Mouse (Mus musculus): ENCODE measurements around the gene Ror1. TPM values are rescaled to one million over a fixed set of nuclear protein-coding genes. Genes with fewer than 3 reads are reported as not detected.

The Ror1 gene
- polyA plus RNA-seq, 1 experiment from 2014 or later = 24.3 TPM

- Histone ChIP-seq H3K4me3 (no peak overlapping the region), H3K9ac (no peak overlapping the region), H3K27ac (no peak overlapping the region), H3K4me1 (peaks cover 37% of the 10 kb centered on the region), H3K36me3 (no peaks in the 10 kb centered on the region), H3K27me3 (no peaks in the 10 kb centered on the region), H3K9me3 (no peaks in the 10 kb centered on the region), H3K4me2 (replicated peaks) (no peak overlapping the region)
- WGBS = 85% methylated on average over 2 of the region's 2 CpGs
- ATAC-seq (ENCODE audit: insufficient number of reproducible peaks, insufficient read depth, low FRiP score, low TSS enrichment) = no peak
These were observed 29.9 kb upstream of the Ror1 start for GRCm38 (mm10) chr4:100065686-100066085.

- H3K27me3 ChIP-seq = no peaks in the 10 kb centered on the region
- H3K9ac ChIP-seq = no peak overlapping the region
- no peak overlapping the region for H3K27ac ChIP-seq
- no peaks in the 10 kb centered on the region for H3K9me3 ChIP-seq
- H3K4me2 ChIP-seq (replicated peaks) = no peak overlapping the region
- no peak overlapping the region for H3K4me3 ChIP-seq
- WGBS = 51% methylated on average over 6 of the region's 6 CpGs
- no peak for ATAC-seq (ENCODE audit: insufficient number of reproducible peaks, insufficient read depth, low FRiP score, low TSS enrichment)
- no peaks in the 10 kb centered on the region for H3K36me3 ChIP-seq
- H3K4me1 ChIP-seq = peaks cover 23% of the 10 kb centered on the region; the same call in 1 of the 2 replicates
These were observed 25.5 kb upstream of the Ror1 start for GRCm38 (mm10) chr4:100070101-100070500.

- WGBS = under 1% methylated on average over 21 of the region's 21 CpGs
- peak overlapping the region; percentile 62 for H3K4me2 ChIP-seq (replicated peaks)
- peaks cover 21% of the 10 kb centered on the region for H3K4me1 ChIP-seq
- no peaks in the 10 kb centered on the region for H3K27me3 ChIP-seq
- H3K4me3 ChIP-seq = peak overlapping the region; percentile 78
- peak overlapping the region; percentile 87 for H3K9ac ChIP-seq
- ATAC-seq (ENCODE audit: insufficient number of reproducible peaks, insufficient read depth, low FRiP score, low TSS enrichment) = peak; percentile 13; the same call in 1 of the 2 replicates
- H3K27ac ChIP-seq = peak overlapping the region; percentile 94
- no peaks in the 10 kb centered on the region for H3K9me3 ChIP-seq
- no peaks in the 10 kb centered on the region for H3K36me3 ChIP-seq
These were observed 1.1 kb downstream of the Ror1 start for GRCm38 (mm10) chr4:100096596-100097181.

- 10% methylated on average over 10 of the region's 10 CpGs for WGBS
- Histone ChIP-seq H3K27me3 (no peaks in the 10 kb centered on the region), H3K9me3 (no peaks in the 10 kb centered on the region), H3K4me1 (peaks cover 28% of the 10 kb centered on the region), H3K36me3 (no peaks in the 10 kb centered on the region), H3K27ac (peak overlapping the region; percentile 94; the same call in 1 of the 2 replicates), H3K4me2 (replicated peaks) (peak overlapping the region; percentile 62), H3K9ac (peak overlapping the region; percentile 87), H3K4me3 (peak overlapping the region; percentile 78)
- ATAC-seq (ENCODE audit: insufficient number of reproducible peaks, insufficient read depth, low FRiP score, low TSS enrichment) = no peak
These were observed 1.9 kb downstream of the Ror1 start for GRCm38 (mm10) chr4:100097364-100097979.

- no peak for ATAC-seq (ENCODE audit: insufficient number of reproducible peaks, insufficient read depth, low FRiP score, low TSS enrichment)
- Histone ChIP-seq H3K9me3 (no peaks in the 10 kb centered on the region), H3K27me3 (no peaks in the 10 kb centered on the region), H3K4me1 (peaks cover 60% of the 10 kb centered on the region), H3K4me3 (no peak overlapping the region), H3K27ac (peak overlapping the region; percentile 76), H3K4me2 (replicated peaks) (no peak overlapping the region; the same call in 1 of the 2 replicates), H3K36me3 (no peaks in the 10 kb centered on the region), H3K9ac (no peak overlapping the region)
- 50% methylated on average over 7 of the region's 7 CpGs for WGBS
These were observed 5.7 kb downstream of the Ror1 start for GRCm38 (mm10) chr4:100101066-100101820.

GRCm38 (mm10) chr4:100101844-100102243, 6.3 kb downstream of the Ror1 start:
- H3K36me3 ChIP-seq = no peaks in the 10 kb centered on the region
- H3K4me2 ChIP-seq (replicated peaks) = no peak overlapping the region
- H3K9me3 ChIP-seq = no peaks in the 10 kb centered on the region
- H3K9ac ChIP-seq = no peak overlapping the region
- ATAC-seq (ENCODE audit: insufficient number of reproducible peaks, insufficient read depth, low FRiP score, low TSS enrichment) = no peak
- 51% methylated on average over 5 of the region's 5 CpGs for WGBS
- no peaks in the 10 kb centered on the region for H3K27me3 ChIP-seq
- H3K4me3 ChIP-seq = no peak overlapping the region
- 0 out of 2 replicates have a peak overlapping the region, but pooled peaks have one; percentile 26 for H3K27ac ChIP-seq
- peaks cover 66% of the 10 kb centered on the region for H3K4me1 ChIP-seq

GRCm38 (mm10) chr4:100104241-100104640, 8.7 kb downstream of the Ror1 start:
- Histone ChIP-seq H3K27me3 (no peaks in the 10 kb centered on the region), H3K4me2 (replicated peaks) (no peak overlapping the region), H3K36me3 (no peaks in the 10 kb centered on the region), H3K27ac (no peak overlapping the region), H3K4me3 (no peak overlapping the region), H3K9me3 (no peaks in the 10 kb centered on the region), H3K9ac (no peak overlapping the region), H3K4me1 (peaks cover 59% of the 10 kb centered on the region)
- 79% methylated on average over 1 of the region's 1 CpGs for WGBS
- no peak for ATAC-seq (ENCODE audit: insufficient number of reproducible peaks, insufficient read depth, low FRiP score, low TSS enrichment)

GRCm38 (mm10) chr4:100107593-100107992, 12.0 kb downstream of the Ror1 start:
- Histone ChIP-seq H3K9me3 (no peaks in the 10 kb centered on the region), H3K9ac (no peak overlapping the region), H3K36me3 (no peaks in the 10 kb centered on the region), H3K27ac (no peak overlapping the region), H3K27me3 (no peaks in the 10 kb centered on the region), H3K4me3 (no peak overlapping the region), H3K4me1 (peaks cover 41% of the 10 kb centered on the region), H3K4me2 (replicated peaks) (no peak overlapping the region)
- 84% methylated on average over 9 of the region's 9 CpGs for WGBS
- ATAC-seq (ENCODE audit: insufficient number of reproducible peaks, insufficient read depth, low FRiP score, low TSS enrichment) = no peak

- ATAC-seq (ENCODE audit: insufficient number of reproducible peaks, insufficient read depth, low FRiP score, low TSS enrichment) = no peak
- Histone ChIP-seq H3K4me1 (peaks cover 34% of the 10 kb centered on the region), H3K27ac (no peak overlapping the region), H3K4me2 (replicated peaks) (no peak overlapping the region), H3K9me3 (no peaks in the 10 kb centered on the region), H3K9ac (no peak overlapping the region), H3K36me3 (no peaks in the 10 kb centered on the region), H3K4me3 (no peak overlapping the region), H3K27me3 (no peaks in the 10 kb centered on the region)
- WGBS = 94% methylated on average over 4 of the region's 4 CpGs
These were observed 13.0 kb downstream of the Ror1 start for GRCm38 (mm10) chr4:100108551-100108950.

- no peak overlapping the region for H3K4me3 ChIP-seq
- H3K27me3 ChIP-seq = no peaks in the 10 kb centered on the region
- no peaks in the 10 kb centered on the region for H3K9me3 ChIP-seq
- no peaks in the 10 kb centered on the region for H3K36me3 ChIP-seq
- H3K4me2 ChIP-seq (replicated peaks) = no peak overlapping the region
- H3K4me1 ChIP-seq = peaks cover 13% of the 10 kb centered on the region; the same call in 1 of the 2 replicates
- H3K9ac ChIP-seq = no peak overlapping the region
- no peak overlapping the region for H3K27ac ChIP-seq
- ATAC-seq (ENCODE audit: insufficient number of reproducible peaks, insufficient read depth, low FRiP score, low TSS enrichment) = no peak
These were observed 18.6 kb downstream of the Ror1 start for GRCm38 (mm10) chr4:100114148-100114547.

- no peak overlapping the region for H3K9ac ChIP-seq
These were observed 20.8 kb downstream of the Ror1 start for GRCm38 (mm10) chr4:100116366-100116765.

GRCm38 (mm10) chr4:100118676-100119075, 23.1 kb downstream of the Ror1 start:
- 30% methylated on average over 4 of the region's 4 CpGs for WGBS
- H3K9ac ChIP-seq = no peak overlapping the region
- no peaks in the 10 kb centered on the region for H3K36me3 ChIP-seq
- no peaks in the 10 kb centered on the region for H3K9me3 ChIP-seq
- ATAC-seq (ENCODE audit: insufficient number of reproducible peaks, insufficient read depth, low FRiP score, low TSS enrichment) = no peak
- H3K27me3 ChIP-seq = no peaks in the 10 kb centered on the region
- no peak overlapping the region for H3K4me3 ChIP-seq
- no peak overlapping the region for H3K27ac ChIP-seq
- H3K4me1 ChIP-seq = peaks cover 12% of the 10 kb centered on the region; the same call in 1 of the 2 replicates
- no peak overlapping the region for H3K4me2 ChIP-seq (replicated peaks)

More at GRCm38 (mm10) chr4:100116366-100116765, 20.8 kb downstream of the Ror1 start:
- Histone ChIP-seq H3K4me1 (peaks cover 13% of the 10 kb centered on the region; the same call in 1 of the 2 replicates), H3K4me3 (no peak overlapping the region), H3K36me3 (no peaks in the 10 kb centered on the region), H3K9me3 (no peaks in the 10 kb centered on the region), H3K4me2 (replicated peaks) (no peak overlapping the region), H3K27ac (no peak overlapping the region), H3K27me3 (no peaks in the 10 kb centered on the region)
- 89% methylated on average over 3 of the region's 3 CpGs for WGBS
- no peak for ATAC-seq (ENCODE audit: insufficient number of reproducible peaks, insufficient read depth, low FRiP score, low TSS enrichment)
